Mouse (Mus musculus) left cerebral cortex, adult 18-20 months (tissue): ENCODE data around the gene Txk. TPM values are rescaled to one million over a fixed set of nuclear protein-coding genes. Genes with fewer than 3 reads are reported as not detected.
A peak's percentile ranks its signal among the peaks of the same experiment; 100 is the strongest.

Source experiments
- DNase-seq, 2 experiments: peaks; one replicate each; pipeline ENCODE4 v3.0.0; 2021 to 2022; ENCODE audit warnings: low spot score in 2 of 2, mixed read lengths in 1 of 2
- total RNA-seq, 2 experiments: library from RNA; stranded (reverse); gene quantifications; 2 replicates each; pipeline ENCODE4 v1.2.3; 2021

Gene Txk
- total RNA-seq, 2 experiments from 2014 or later: 0.19 to 0.35 TPM

DNA sequence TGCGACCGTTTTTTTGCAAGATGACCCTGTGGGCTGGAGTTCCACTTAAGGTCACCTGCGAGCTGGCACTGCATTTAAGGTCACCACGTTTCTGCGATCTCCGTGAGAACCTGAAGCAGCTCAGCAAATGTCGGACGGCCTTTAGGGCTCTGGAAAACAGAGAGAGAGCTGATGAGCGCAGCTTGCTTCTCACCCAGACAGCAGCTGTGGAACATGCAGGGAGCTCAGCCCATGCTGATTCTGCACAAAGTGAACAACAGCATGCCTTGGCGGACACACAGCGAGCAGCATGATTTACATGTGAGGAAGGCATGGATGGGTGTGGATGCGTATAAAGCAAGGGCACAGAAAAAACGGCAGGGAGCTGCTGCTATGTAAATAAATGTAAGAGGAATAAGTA lies 56.1 kb downstream of the Txk start:
- DNase-seq: peak; percentile 14 to 37

DNA sequence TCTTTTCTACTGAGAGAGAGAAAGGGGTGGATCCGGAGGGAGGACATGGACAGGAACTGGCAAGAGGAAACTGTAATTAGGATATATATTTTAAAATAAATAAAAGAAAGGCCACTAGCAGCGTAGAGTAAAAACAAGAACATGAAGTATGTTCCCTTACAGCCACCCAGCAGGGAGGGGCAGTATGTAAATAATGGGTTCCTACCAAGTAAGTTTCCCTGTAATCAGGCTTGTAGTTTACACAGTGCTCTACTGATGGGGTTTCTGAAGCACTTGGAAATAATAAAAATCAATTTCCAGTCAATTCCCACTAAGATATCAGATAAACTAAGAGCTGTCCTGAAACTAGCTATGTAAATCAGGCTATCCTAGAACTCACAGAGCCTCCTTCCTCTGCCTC lies 57.9 kb downstream of the Txk start:
- DNase-seq: no peak

DNA sequence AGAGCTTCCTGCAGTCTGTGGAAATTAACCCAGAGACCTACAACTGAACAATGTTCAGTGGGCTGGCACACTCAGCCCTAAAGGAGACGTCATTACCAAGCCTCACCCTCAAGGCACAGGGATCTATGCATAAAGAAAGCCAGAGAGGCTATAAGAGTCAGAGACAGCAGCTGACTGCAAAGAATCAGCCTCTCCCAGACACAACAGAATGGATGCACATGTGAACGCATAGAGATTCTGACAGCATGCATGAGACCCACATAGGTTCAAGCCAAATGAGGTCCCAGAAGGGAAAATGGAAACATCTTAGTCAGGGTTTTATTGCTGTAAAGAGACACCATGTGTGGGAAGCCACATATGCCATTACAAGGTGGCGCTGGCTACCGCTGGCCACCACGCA lies 62.1 kb downstream of the Txk start:
- no peak for DNase-seq

DNA sequence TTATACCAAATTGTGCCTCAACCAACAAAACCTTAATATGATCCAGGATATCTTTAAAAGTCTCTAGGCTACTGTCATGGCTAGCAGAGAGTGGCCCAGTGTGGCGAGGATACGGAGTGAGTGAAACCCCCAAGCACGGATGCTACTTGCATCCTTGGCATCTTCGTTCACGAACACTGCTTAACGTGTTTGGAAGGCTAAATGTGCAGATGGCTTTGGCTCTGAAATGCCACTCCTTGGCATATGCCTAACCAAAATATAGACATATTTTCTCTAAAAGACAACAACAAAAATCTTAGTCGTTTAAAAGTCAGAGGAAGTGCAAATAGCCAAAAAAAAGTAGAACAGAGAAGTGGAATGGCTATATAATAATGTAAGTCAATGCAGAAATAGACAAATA lies 63.0 kb downstream of the Txk start:
- no peak for DNase-seq

DNA sequence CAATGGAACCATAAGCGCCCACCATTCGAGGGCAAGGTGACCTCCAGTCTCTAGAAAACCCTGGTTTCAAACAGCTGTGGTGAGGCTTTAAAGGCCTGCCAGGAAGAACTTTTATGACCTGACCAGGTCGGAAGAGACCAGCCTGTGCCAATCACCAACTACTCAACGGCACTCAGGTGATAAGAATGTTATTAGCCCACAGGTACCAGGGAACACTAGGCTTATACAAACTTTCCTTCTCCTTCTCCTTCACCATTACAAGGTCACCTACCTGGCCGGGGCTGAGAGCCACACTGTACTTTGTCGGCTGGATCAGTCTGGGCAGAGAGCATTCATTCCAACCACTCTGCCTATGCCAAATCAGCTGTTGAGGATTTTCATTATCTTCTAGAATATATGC lies 71.1 kb downstream of the Txk start:
- DNase-seq: no peak

DNA sequence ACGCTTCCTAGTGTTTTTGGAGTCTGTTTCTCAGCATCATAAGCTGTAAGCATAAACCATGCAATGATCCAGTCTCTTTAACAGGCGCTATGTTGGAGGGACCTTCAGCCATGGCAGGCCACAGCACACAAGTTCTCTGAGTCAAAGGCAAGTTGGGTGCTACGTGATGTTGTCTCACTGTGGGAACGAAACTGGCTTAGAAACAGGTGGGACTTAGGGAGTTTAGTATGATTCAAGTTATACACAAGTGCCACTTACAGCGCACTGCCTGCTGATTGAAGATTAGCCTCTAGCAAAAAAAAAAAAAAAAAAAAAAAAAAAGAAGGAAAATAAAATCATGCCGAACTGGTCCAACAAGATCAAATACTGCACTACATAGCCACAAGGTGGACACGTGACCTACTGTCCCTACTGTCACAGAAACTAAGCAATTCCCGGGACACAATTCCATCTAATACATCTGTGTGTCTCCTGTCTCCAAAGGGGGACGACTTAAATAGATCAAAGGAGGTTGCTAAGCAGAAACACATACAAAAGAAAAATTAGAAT lies 77.5 kb downstream of the Txk start:
- DNase-seq: no peak

DNA sequence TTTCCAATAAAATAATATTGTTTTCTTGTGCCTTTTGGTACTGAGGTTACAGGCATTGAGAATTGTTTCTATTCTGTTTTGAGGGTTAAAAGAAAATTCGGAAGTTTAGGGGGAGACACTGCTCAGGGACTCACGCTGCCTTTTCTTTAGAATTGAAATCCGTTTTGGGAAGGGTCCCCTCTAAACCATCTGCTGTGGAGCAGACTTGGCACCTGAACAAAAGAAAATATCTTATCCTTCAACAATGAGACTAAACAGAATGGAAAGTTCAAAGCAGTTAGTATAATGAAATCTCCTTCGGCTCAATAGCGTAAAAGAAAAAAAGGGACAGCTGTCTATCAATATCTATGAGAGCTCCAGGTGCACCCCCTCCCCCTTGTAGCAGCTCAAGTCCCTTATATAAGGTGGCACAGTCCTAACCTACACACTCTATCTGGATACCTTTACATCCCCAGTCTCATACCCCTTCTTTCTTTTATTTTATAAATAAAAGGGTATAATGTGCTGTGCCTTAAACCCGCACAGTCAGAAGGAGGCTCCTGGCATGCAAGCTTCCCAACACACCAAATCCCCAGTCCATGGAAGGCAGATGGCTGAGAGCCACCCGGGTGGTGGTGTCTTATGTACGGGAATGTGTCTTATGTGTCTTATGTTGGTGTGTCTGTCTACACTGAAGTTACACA lies 81.4 kb downstream of the Txk start:
- DNase-seq: no peak

DNA sequence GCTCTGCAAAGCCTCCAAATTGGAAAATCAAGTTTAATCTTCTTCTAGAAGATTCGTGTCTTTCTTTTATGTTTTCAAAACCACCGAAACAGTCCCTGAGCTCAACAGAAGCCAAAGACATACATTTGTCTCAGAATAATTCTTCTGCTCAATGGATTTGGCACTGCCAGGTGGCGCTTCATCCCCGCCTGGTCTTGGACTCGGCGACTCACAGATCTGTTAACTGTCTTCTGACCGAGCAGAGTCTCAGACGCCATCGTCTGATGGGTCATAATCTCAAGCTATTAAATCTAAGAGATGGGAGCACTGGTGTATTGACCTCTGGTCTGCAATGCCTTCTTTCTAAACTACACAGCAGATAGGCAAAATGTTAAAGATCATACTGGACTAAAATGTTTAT lies 84.2 kb downstream of the Txk start:
- no peak for DNase-seq

DNA sequence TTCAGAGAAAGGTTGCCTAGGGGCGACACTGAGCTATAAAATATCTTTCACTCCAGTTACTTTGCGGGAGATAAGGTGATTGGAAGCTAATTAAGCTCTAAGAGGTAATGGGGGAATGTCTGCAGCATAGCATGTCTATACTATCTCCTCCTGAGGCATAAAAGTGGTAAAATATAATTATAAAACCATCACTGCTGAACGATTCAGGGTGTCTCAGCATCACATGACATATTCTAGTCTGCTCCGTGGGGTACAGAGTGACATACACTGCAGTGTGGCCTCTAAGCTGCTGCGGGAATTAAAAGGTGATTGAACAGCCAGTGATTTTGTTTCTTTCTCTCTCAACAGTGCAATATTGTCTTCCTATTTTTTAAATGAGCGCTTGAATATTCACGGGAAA lies 86.1 kb downstream of the Txk start:
- DNase-seq: no peak

DNA sequence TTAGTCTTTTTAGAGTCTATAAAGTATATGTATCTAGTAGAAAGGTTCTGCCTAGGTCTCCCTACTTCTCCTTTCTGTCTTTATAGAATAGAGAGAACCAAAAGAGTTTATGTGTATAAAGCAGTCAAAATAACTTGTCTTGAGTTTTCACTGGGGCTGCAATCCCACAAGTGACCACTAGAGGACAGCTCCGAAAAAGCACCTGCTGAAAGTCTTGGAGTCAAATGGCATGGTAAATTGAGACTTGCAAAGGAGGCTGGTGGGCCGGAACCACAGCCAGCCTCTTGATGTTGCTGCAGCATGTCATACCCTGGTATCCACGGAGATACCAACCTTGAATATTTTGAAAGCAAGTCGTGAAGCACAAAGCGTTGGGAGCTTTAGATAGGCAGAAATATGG lies 87.3 kb downstream of the Txk start:
- DNase-seq: peak; percentile 28 to 67

DNA sequence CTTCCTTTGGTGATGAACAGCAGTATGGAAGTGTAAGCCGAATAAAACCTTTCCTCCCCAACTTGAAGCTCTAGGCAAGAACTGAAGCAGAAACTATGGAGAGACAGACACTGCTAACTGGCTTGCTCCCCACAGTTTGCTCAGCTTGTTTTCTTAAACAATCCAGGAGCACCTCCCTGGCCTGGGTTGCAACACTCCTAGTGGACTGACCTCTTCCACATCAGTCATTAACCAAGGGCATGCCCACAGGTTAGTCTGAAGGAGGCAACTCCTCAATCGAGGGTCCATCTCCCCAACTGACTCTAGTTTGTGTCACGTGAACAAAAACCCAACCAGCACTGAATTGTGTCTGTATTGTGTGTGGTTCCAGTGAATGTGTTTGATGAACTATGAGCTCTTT lies 87.7 kb downstream of the Txk start:
- no peak for DNase-seq

DNA sequence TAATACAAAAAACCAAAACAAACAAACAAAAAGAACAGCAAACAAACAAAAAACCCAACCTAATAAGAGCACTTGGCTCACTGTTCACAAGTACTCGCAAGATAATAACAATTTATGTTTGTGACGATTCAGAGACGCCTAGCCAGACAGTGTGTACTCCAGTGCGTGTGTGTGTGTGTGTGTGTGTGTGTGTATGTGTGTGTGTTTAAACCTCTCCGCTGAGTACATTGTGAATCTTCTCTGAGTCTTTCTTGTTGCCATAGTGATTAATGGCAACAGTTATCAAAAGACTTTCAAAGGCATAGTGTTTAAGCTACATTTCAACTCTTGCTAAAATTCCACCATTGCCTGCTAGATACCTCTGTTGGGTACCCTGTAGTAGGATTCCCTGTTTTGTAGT lies 88.5 kb downstream of the Txk start:
- DNase-seq: no peak

DNA sequence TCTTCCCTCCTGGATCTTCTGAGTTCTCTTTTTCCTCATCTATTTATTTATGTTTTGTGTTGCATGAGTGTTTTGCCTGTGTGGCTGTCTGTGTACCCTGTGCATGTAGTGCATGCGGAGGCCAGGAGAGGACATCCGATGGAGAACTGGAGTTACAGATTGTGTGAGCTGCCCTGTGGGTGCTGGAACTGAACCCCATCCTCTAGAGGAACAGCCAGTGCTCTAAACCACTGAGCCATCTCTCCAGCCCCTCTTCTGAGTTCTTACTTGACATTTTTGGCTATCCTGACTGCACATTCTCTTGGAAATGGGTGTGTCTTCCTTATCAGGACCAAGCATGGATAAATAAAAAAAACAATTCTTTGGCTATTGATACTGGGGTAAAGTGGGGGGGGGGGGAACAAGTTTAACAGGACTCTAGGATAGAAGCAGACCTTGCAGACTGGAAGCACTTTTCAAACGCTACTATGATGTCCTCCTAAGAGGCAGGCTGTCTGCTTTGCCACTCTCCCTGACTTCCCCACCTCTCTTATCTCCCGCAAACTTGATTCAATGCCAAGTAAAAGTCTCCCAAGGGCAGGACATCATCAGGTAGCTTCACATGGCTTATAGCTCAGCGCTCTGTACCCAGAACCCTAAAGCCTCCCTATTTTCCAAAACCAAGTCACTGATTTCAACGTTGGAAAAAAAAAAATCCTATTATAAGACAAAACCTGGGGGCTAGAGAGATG lies 91.4 kb downstream of the Txk start:
- no peak for DNase-seq

DNA sequence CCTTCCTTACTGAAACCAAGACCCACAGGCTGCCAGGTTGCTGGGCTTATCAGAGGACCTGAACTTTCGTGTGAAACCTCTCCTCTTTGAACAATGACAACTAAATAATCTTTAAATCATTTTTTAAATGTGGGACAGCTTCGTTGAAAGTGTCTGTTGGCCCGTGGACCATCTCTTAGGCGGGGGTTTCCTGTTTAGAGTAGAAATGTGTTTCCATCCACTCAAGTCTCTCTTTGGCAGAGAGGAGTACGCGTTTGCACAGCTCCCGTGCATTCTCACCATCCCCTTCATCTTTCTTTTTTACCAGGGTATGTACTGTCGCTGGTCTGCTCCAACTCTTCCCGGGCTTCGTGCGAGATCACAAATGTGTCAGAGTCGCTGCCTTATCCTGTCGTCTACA lies 94.2 kb downstream of the Txk start:
- DNase-seq: no peak

DNA sequence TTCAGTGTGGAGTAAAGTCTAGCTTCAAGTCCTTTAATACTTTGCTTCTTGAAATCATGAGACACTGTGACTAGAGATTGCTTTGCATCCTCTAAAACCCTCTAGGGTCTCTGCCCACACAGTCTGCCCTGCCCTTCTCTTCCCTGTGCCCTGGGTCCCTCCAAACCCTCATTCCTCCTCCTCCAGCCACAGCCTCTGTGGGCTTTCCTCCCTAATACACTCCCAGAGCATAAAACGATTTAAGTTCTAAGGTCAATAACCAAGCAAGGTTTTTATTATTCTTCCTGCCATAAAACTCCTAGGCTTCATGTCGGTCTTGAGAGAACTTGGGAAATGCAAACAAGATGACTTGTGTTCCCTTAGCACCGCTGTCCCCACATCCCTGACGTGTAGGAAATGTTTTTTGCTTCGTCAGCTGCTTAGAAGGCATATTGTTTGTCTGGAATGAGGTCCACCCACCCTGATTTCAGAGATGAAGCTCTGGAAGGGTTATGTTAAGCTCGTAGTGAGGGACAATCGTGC lies 96.2 kb downstream of the Txk start:
- DNase-seq: no peak

DNA sequence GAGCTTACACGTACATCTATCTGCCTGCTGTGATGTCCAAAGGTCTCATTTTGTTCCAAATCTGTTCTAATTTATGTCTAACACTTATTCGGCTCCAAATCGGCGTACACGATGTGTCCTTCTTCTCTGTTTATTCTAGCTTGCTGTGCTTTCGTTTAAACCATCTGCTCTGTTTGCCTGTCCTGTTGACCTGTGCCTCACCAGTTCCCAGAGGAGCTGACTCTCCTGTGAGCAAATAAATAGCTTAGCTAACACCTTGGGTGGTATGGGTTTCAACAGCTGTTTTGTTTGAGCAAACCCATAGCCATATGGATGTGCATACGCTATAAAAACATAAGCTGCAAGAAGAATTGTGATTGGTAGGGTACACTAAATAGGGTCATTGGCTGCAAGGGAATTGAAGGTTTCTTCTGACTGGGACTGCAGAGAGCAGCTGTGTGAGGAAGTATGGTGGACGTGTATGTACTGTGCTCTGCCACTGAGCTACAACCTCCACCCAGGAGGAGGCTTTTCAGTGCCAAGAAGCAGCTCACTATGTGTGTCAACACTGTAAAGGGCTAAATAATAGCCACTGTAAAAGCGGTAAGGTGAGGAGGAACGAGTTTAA lies 99.4 kb downstream of the Txk start:
- DNase-seq: no peak

DNA sequence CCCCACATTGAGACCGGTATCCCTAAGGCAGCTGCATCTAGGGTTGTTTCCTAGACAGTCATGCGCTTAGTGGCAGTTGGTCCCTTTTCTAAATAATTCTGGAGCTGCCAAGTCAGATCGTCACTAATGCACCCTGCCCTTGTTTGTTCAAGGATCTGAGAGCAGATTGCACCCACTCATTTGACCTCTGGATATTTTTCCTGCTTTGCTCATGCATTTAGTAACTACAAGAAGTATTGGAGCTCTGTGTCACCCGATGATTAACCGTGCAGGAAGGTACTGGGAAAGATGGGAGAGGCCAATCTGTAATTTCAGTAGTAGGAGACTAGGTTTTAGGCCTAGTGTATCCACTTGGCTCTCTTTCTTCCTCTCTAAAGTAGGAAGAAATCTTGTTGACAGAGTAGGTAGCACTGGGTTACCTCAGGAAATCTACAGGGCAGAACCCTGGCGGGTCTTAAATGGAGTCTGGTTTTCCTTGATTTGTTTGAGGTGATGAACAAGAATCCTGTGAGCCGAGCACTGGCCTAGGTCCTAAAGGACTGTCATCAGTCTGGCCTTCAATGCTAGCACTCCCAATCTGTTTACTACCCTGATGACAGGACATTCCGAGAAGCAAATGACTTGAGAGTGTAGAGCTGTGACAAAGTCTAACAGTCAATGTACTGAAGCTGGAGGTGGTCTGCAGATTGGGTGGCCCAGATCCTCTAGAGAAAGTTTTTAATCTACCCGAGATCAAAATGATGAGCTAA lies 103.4 kb downstream of the Txk start:
- no peak for DNase-seq

DNA sequence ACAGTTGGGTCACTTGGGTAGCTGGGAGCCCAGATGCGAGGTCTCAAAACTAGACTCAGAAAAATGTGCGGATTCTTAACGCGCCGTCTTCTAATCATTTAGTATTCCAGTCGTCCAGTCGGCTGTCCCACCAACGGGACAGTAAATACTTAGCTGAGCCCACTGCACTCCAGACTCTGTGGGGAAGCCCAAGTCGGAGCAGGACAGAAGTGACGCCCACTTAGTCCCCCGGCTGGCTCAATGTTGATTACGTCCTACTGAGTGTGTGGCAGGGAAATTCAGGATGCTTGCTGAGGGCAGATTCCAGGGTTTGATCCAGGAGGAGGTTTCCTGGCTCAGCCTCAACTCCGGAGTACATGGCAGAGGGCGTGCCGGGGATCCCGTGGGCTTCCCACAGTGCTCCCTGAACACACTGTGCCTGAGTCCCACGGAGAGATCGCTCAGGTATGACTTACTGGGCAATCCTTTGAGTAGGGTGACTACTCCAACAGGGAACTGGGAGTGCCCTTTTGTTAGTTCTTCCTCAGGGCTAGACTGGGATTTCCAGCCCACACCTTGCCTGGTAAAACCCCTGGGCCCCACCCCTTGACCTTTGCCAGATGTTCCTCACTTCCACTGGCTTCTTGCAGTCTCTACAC lies 104.5 kb downstream of the Txk start:
- no peak for DNase-seq

DNA sequence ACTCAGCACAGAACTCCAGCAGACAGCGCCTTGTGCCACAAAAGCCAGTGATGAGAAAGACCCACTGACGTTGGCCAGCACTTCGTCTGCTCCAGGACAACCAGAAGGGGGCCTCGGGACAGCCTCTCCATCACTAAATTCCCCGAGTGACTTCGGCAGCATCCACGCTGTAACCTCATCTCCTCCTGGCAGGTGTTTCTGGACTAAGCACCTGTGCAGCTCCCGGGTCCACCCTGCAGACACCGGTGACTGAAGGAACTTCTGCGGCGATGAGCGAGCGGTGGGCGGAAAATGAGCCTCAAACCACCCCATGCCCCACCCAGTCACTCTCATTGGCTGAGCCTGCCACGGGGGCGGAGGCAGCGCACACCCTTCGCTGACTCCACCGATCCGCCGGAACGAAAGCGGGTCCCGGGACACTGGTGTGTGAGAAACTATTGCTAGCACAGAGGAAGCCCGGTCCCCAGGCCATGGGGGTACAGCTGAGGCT lies 105.1 kb downstream of the Txk start, which contains the start of gene Nipal1:
Gene Nipal1, plus strand, starts transcription at position 378 of the 490 bp plus-strand sequence.
- peak; percentile 15 to 16 for DNase-seq

DNA sequence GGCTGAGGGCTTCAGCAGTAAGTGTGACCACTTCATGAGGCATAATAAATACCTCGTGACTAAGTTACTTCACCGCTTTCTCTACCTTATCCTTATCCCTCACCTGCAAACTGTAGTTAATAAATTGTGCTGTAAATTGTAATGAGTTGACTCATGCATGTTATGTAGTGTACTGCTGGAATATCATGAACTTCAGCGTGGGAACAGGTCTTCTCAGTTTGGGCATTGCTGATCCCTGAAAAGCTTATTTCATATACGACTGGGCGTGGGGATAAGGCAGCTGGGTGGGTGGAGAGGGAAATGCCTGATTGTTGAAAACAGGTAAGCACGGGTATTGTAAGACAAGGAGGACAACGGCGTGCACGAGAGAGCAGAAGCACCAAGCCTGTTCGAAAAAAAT lies 105.6 kb downstream of the Txk start:
- no peak for DNase-seq

DNA sequence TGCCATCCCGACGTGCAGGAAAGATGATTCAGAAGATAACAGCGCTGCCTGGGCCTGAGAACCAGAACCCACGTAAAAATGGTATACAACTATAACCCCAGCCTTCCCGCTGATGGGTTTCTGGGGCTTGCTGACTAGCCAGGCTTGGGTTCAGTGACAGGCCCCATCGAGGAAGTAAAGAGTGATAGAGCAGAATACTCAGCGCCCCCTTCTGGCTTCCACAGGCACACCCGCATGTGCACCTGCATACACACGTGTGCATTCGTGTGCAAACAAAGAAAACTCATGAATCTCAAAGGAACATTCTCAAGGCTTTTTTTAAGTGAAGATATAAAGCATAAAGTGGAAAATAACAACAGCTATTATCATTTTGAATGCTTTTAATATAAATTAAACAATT lies 106.4 kb downstream of the Txk start:
- DNase-seq: no peak
